Mouse (Mus musculus) embryonic facial prominence, embryonic 11.5 days (tissue): Measurements from ENCODE around the gene Comp. TPM values are rescaled to one million over a fixed set of nuclear protein-coding genes. Genes with fewer than 3 reads are reported as not detected.

Experiments used
- ATAC-seq: fragments of 200-750 bp; cut with Nextera tagmentation; replicated peaks from 2 replicates; pipeline ENCODE4 v1.8.0; 2017; ENCODE audit warnings: low read depth; ENCODE audit not compliant: insufficient number of reproducible peaks, low FRiP score, low TSS enrichment
- DNase-seq: peaks from one replicate; pipeline ENCODE4 v3.0.0-alpha.2; 2015; ENCODE audit warnings: low spot score
- H3K27ac ChIP-seq: fragments of 300-500 bp; sonication (generic); replicated peaks from 2 replicates; pipeline ENCODE4 v1.5.1; 2014; ENCODE audit warnings: mild to moderate bottlenecking, low read depth, low read length, control low read depth
- H3K27me3 ChIP-seq: fragments of 300-500 bp; sonication (generic); 2 replicates; pipeline ENCODE4 v1.6.1; 2014; ENCODE audit warnings: mild to moderate bottlenecking, low read length, moderate library complexity, mixed read lengths; ENCODE audit not compliant: control insufficient read depth, insufficient read depth
- H3K36me3 ChIP-seq: fragments of 300-500 bp; sonication (generic); replicated peaks from 2 replicates; pipeline ENCODE4 v1.6.1; 2014; ENCODE audit warnings: low read depth, mild to moderate bottlenecking, low read length, moderate library complexity, mixed read lengths; ENCODE audit not compliant: control insufficient read depth, insufficient read depth
- H3K4me1 ChIP-seq: fragments of 300-500 bp; sonication (generic); 2 replicates; pipeline ENCODE4 v1.6.1; 2014; ENCODE audit warnings: low read length, mixed read lengths; ENCODE audit not compliant: control insufficient read depth, insufficient read depth
- H3K4me2 ChIP-seq: fragments of 300-500 bp; sonication (generic); 2 replicates; pipeline ENCODE4 v1.6.1; 2014; ENCODE audit warnings: low read depth, mild to moderate bottlenecking, control low read depth, low read length, moderate library complexity
- H3K4me3 ChIP-seq: fragments of 300-500 bp; sonication (generic); 2 replicates; pipeline ENCODE4 v1.5.1; 2014; ENCODE audit warnings: low read depth, low read length, control low read depth
- H3K9ac ChIP-seq: fragments of 300-500 bp; sonication (generic); replicated peaks from 2 replicates; pipeline ENCODE4 v1.6.1; 2014; ENCODE audit warnings: mild to moderate bottlenecking, control low read depth, low read length
- H3K9me3 ChIP-seq: fragments of 300-500 bp; sonication (generic); replicated peaks from 2 replicates; pipeline ENCODE4 v1.6.1; 2016; ENCODE audit warnings: mild to moderate bottlenecking, low read length, inconsistent platforms, mixed read lengths; ENCODE audit not compliant: control insufficient read depth
- WGBS: fragments of 180-500 bp; shearing (Covaris S2); extraction: QIAGEN DNeasy Blood & Tissue Kit; methylation state at CpG from one replicate; pipeline ENCODE4 v1.1.7; 2014; 5-methylcytosine and 5-hydroxymethylcytosine counted together
- polyA plus RNA-seq: library from polyadenylated mRNA; unstranded; fragments of >200 nt; fragmentation: Nextera tagmentation; extraction: Ambion mirVana; gene quantifications from 2 replicates; pipeline ENCODE4 v1.2.1, GENCODE M21; 2014

Gene Comp
- polyA plus RNA-seq, 1 experiment from 2014 or later = 0.17 TPM

GRCm38 (mm10) chr8:70408301-70408700 lies 34.9 kb downstream of the Comp start:
- ATAC-seq (no peak), DNase-seq (no peak)
- Histone ChIP-seq H3K4me3 (no peak overlapping the region), H3K36me3 (no peaks in the 10 kb centered on the region), H3K9ac (no peak overlapping the region), H3K9me3 (no peaks in the 10 kb centered on the region), H3K27me3 (no peaks in the 10 kb centered on the region), H3K27ac (no peak overlapping the region), H3K4me2 (no peak overlapping the region), H3K4me1 (0 out of 2 replicates have a peak, but pooled peaks cover 5% of the 10 kb centered on the region)
- 51% methylated on average over 6 of the region's 6 CpGs for WGBS

- 79% methylated on average over 10 of the region's 10 CpGs for WGBS
Measured at GRCm38 (mm10) chr8:70409019-70409418, 35.7 kb downstream of the Comp start.

GRCm38 (mm10) chr8:70409455-70409871 lies 36.1 kb downstream of the Comp start:
- H3K27me3 ChIP-seq = no peaks in the 10 kb centered on the region
- 68% methylated on average over 9 of the region's 9 CpGs for WGBS
- ATAC-seq = no peak
- 0 out of 2 replicates have a peak overlapping the region, but pooled peaks have one; percentile 7 for H3K9ac ChIP-seq
- no peaks in the 10 kb centered on the region for H3K36me3 ChIP-seq
- H3K4me2 ChIP-seq = no peak overlapping the region
- DNase-seq = no peak
- no peaks in the 10 kb centered on the region for H3K9me3 ChIP-seq
- H3K4me3 ChIP-seq = no peak overlapping the region
- H3K27ac ChIP-seq = no peak overlapping the region
- H3K4me1 ChIP-seq = 0 out of 2 replicates have a peak, but pooled peaks cover 5% of the 10 kb centered on the region

More at GRCm38 (mm10) chr8:70409019-70409418, 35.7 kb downstream of the Comp start:
- Histone ChIP-seq H3K27ac (no peak overlapping the region), H3K27me3 (no peaks in the 10 kb centered on the region), H3K9me3 (no peaks in the 10 kb centered on the region), H3K4me3 (no peak overlapping the region), H3K9ac (0 out of 2 replicates have a peak overlapping the region, but pooled peaks have one; percentile 7), H3K36me3 (no peaks in the 10 kb centered on the region), H3K4me1 (0 out of 2 replicates have a peak, but pooled peaks cover 5% of the 10 kb centered on the region), H3K4me2 (no peak overlapping the region)
- no peak for DNase-seq
- no peak for ATAC-seq

GRCm38 (mm10) chr8:70410281-70410680 lies 36.9 kb downstream of the Comp start:
- Histone ChIP-seq H3K9ac (no peak overlapping the region), H3K27me3 (no peaks in the 10 kb centered on the region), H3K4me1 (0 out of 2 replicates have a peak, but pooled peaks cover 5% of the 10 kb centered on the region), H3K9me3 (no peaks in the 10 kb centered on the region), H3K27ac (no peak overlapping the region), H3K4me2 (no peak overlapping the region), H3K4me3 (no peak overlapping the region), H3K36me3 (no peaks in the 10 kb centered on the region)
- 94% methylated on average over 5 of the region's 5 CpGs for whole genome bisulfite sequencing
- ATAC-seq (no peak), DNase-seq (no peak)

- DNase-seq (no peak), ATAC-seq (no peak)
- H3K4me2 ChIP-seq = no peak overlapping the region
- H3K36me3 ChIP-seq = no peaks in the 10 kb centered on the region
- H3K9ac ChIP-seq = no peak overlapping the region
- H3K4me1 ChIP-seq = no peaks in the 10 kb centered on the region; the same call in 1 of the 2 replicates
- no peak overlapping the region for H3K4me3 ChIP-seq
- no peak overlapping the region for H3K27ac ChIP-seq
- H3K9me3 ChIP-seq = no peaks in the 10 kb centered on the region
- 84% methylated on average over 6 of the region's 6 CpGs for WGBS
- no peaks in the 10 kb centered on the region for H3K27me3 ChIP-seq
Measured at GRCm38 (mm10) chr8:70414310-70414946, 41.1 kb downstream of the Comp start.

GRCm38 (mm10) chr8:70415540-70416451 lies 42.4 kb downstream of the Comp start:
- H3K4me2 ChIP-seq = no peak overlapping the region; the same call in 1 of the 2 replicates
- H3K27me3 ChIP-seq = no peaks in the 10 kb centered on the region
- H3K4me1 ChIP-seq = no peaks in the 10 kb centered on the region; the same call in 1 of the 2 replicates
- ATAC-seq = peak; percentile 17
- 68% methylated on average over 8 of the region's 8 CpGs for WGBS
- H3K27ac ChIP-seq = no peak overlapping the region; the same call in 1 of the 2 replicates
- H3K9ac ChIP-seq = no peak overlapping the region
- no peak overlapping the region for H3K4me3 ChIP-seq
- H3K36me3 ChIP-seq = no peaks in the 10 kb centered on the region
- H3K9me3 ChIP-seq = no peaks in the 10 kb centered on the region
- DNase-seq = peak; percentile 79

- H3K4me1 ChIP-seq = no peaks in the 10 kb centered on the region; the same call in 1 of the 2 replicates
- no peak for ATAC-seq
Measured at GRCm38 (mm10) chr8:70416941-70417340, 43.6 kb downstream of the Comp start.

More at GRCm38 (mm10) chr8:70416941-70417340, 43.6 kb downstream of the Comp start:
- Histone ChIP-seq H3K4me2 (no peak overlapping the region), H3K27me3 (no peaks in the 10 kb centered on the region), H3K9ac (no peak overlapping the region), H3K4me3 (no peak overlapping the region), H3K9me3 (no peaks in the 10 kb centered on the region), H3K36me3 (no peaks in the 10 kb centered on the region), H3K27ac (no peak overlapping the region)
- no peak for DNase-seq
- 53% methylated on average over 6 of the region's 6 CpGs for WGBS
